Comparison of ENCODE assay signal across 8 mouse cellular contexts in genomic region chr4:119294415-119295133, GRCm38 (mm10). TPM values are rescaled to one million over a fixed set of nuclear protein-coding genes. Genes with fewer than 3 reads are reported as not detected.
DNase-seq lines count a peak whose midpoint lies in the region; ATAC-seq lines count a peak whose summit lies in the region.

TSS of gene Ybx1 (minus strand) at chr4:119294604.

- H3K9me3 ChIP-seq in hindbrain, embryonic 11.5 days (ENCODE audit: control insufficient read depth, low read length): no peaks in the 10 kb centered on the region

- H3K27ac ChIP-seq in hindbrain, embryonic 11.5 days (ENCODE audit: low read depth, low read length): peak within 1 kb of the TSS; percentile 87

- H3K36me3 ChIP-seq in hindbrain, embryonic 11.5 days (ENCODE audit: control insufficient read depth, insufficient read depth, low read length): no peaks in the 10 kb centered on the region

- H3K4me1 ChIP-seq in hindbrain, embryonic 11.5 days (replicated peaks; ENCODE audit: control insufficient read depth, insufficient read depth, low read length): no peaks in the 10 kb centered on the region

- peak within 1 kb of the TSS; percentile 80 for H3K4me3 ChIP-seq in hindbrain, embryonic 11.5 days (ENCODE audit: low read depth, low read length)

- no peaks in the 10 kb centered on the region for H3K27me3 ChIP-seq in hindbrain, embryonic 11.5 days (ENCODE audit: control insufficient read depth, insufficient read depth, low read length)

- peak; percentile 99 for DNase-seq in Muller cell, postnatal 12 days (ENCODE audit: inconsistent ontology term)
- DNase-seq in cerebellum, adult 9-11 months: peak; percentile 99
- peak; percentile 99 to 100 for DNase-seq in frontal cortex, adult 2 months (ENCODE audit: extremely low spot score in 1 of 2, low spot score in 1 of 2)
- peak; percentile 99 for DNase-seq in hindbrain, embryonic 11.5 days (ENCODE audit: low spot score)
- DNase-seq in layer of hippocampus, postnatal 10 days (ENCODE audit: low spot score in 2 of 2): peak; percentile 100
- DNase-seq in lung, postnatal 10 days: peak; percentile 100
- DNase-seq in ovary, postnatal 36 days (ENCODE audit: low spot score): peak; percentile 99
- peak; percentile 99 for DNase-seq in thymus, postnatal 25 days

- peak within 1 kb of the TSS; percentile 87 for H3K9ac ChIP-seq in hindbrain, embryonic 11.5 days (ENCODE audit: low read depth, low read length)

- ATAC-seq in hindbrain, embryonic 11.5 days (ENCODE audit: low FRiP score): peak; percentile 99

- peak within 1 kb of the TSS; percentile 78 for H3K4me2 ChIP-seq in hindbrain, embryonic 11.5 days (replicated peaks; ENCODE audit: low read depth, low read length)

- under 1% methylated on average over 56 of the region's 61 CpGs for WGBS in hindbrain, embryonic 11.5 days

RNA-seq across cellular contexts. Expression of gene Ybx1, which starts in this region (rescaled TPM):
- polyA plus RNA-seq in frontal cortex, adult 2 months (2012; rRNA removed): 326 and 332 TPM in 2 replicates
- 1,193 and 1,290 TPM in 2 replicates for polyA plus RNA-seq in hindbrain, embryonic 11.5 days (2014; fragmentation: Nextera tagmentation; extraction: Ambion mirVana)
- total RNA-seq in layer of hippocampus, postnatal 10 days (2021): 100 to 1,000 TPM; 798 to 928 TPM

Comparison
In these comparisons a context has a peak if more than half of its experiments do, and no peak if none do; other contexts are left out.
1. Peak in every context shown above with its lines: DNase-seq, ATAC-seq, H3K4me3 ChIP-seq and H3K27ac ChIP-seq.